Mouse (Mus musculus) embryonic fibroblast, embryonic 13.5 days (primary cell): ENCODE measurements around the gene Tpm3.

Source experiments
- CTCF ChIP-seq: IDR thresholded peaks from 2 replicates; pipeline ENCODE4 v1.5.1; 2011; ENCODE audit warnings: mild to moderate bottlenecking, control low read depth, low read length, moderate library complexity, borderline replicate concordance; ENCODE audit not compliant: insufficient read depth
- POLR2A ChIP-seq: IDR thresholded peaks from 2 replicates; pipeline ENCODE4 v1.6.1; 2011; ENCODE audit warnings: low read depth, mild to moderate bottlenecking, control low read depth, low read length, moderate library complexity

DNA sequence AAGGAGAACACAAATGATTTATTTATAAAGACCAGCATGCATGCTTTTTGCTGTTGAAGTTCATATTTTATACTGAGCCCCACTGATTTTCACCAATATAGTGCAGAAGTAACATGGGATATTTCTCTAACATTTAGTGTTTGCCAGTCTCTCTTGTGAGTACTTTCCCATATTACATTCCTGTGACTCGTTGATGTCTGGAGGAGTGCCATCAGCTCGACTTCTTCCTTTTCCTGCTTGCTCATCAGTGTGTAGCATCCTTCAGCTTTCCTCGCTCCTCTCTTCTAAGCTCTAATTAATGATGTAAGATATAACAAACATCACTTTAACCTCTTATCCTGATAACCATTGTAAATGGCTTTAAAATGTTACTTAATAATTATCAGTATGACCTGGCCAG, 73.0 kb downstream of the Tpm3 start:
- no peak for TF ChIP-seq POLR2A
- TF ChIP-seq CTCF, result no peak
